Mouse (Mus musculus): Measurements from ENCODE around the gene Smim4. TPM values are rescaled to one million over a fixed set of nuclear protein-coding genes. Genes with fewer than 3 reads are reported as not detected.

Gene Smim4
- polyA plus RNA-seq, 1 experiment from 2014 or later, result 71.6 TPM

- 63% methylated on average over 10 of the region's 10 CpGs for WGBS
- Histone ChIP-seq H3K9ac (replicated peaks) (no peak overlapping the region), H3K4me1 (0 out of 2 replicates have a peak, but pooled peaks cover 5% of the 10 kb centered on the region), H3K27me3 (replicated peaks) (no peaks in the 10 kb centered on the region), H3K4me2 (peak overlapping the region; percentile 13; the same call in 1 of the 2 replicates), H3K36me3 (peaks cover 9% of the 10 kb centered on the region), H3K9me3 (replicated peaks) (no peaks in the 10 kb centered on the region), H3K4me3 (replicated peaks) (no peak overlapping the region), H3K27ac (replicated peaks) (no peak overlapping the region)
- no peak for ATAC-seq (ENCODE audit: low FRiP score)
Measured at GRCm38 (mm10) chr14:31165991-31166630, 37.4 kb upstream of the Smim4 start.

GRCm38 (mm10) chr14:31165458-31165857 lies 36.7 kb upstream of the Smim4 start:
- 0 out of 2 replicates have a peak, but pooled peaks cover 5% of the 10 kb centered on the region for H3K4me1 ChIP-seq
- 50% methylated on average over 7 of the region's 7 CpGs for WGBS
- H3K4me3 ChIP-seq (replicated peaks), result no peak overlapping the region
- H3K36me3 ChIP-seq, result peaks cover 2% of the 10 kb centered on the region
- H3K27me3 ChIP-seq (replicated peaks), result no peaks in the 10 kb centered on the region
- H3K4me2 ChIP-seq, result no peak overlapping the region
- ATAC-seq (ENCODE audit: low FRiP score), result no peak
- H3K9me3 ChIP-seq (replicated peaks), result no peaks in the 10 kb centered on the region
- no peak overlapping the region for H3K9ac ChIP-seq (replicated peaks)
- H3K27ac ChIP-seq (replicated peaks), result no peak overlapping the region

GRCm38 (mm10) chr14:31165010-31165409 lies 36.3 kb upstream of the Smim4 start:
- WGBS, result 66% methylated on average over 2 of the region's 2 CpGs
- Histone ChIP-seq H3K9ac (replicated peaks) (no peak overlapping the region), H3K27ac (replicated peaks) (no peak overlapping the region), H3K9me3 (replicated peaks) (no peaks in the 10 kb centered on the region), H3K27me3 (replicated peaks) (no peaks in the 10 kb centered on the region), H3K4me1 (0 out of 2 replicates have a peak, but pooled peaks cover 5% of the 10 kb centered on the region), H3K36me3 (no peaks in the 10 kb centered on the region), H3K4me3 (replicated peaks) (no peak overlapping the region), H3K4me2 (no peak overlapping the region)
- no peak for ATAC-seq (ENCODE audit: low FRiP score)

- Histone ChIP-seq H3K27ac (replicated peaks) (no peak overlapping the region), H3K27me3 (replicated peaks) (no peaks in the 10 kb centered on the region), H3K9ac (replicated peaks) (no peak overlapping the region), H3K9me3 (replicated peaks) (no peaks in the 10 kb centered on the region), H3K4me1 (0 out of 2 replicates have a peak, but pooled peaks cover 5% of the 10 kb centered on the region), H3K36me3 (no peaks in the 10 kb centered on the region), H3K4me3 (replicated peaks) (no peak overlapping the region), H3K4me2 (no peak overlapping the region)
- ATAC-seq (ENCODE audit: low FRiP score), result no peak
- WGBS, result 79% methylated on average over 8 of the region's 8 CpGs
Measured at GRCm38 (mm10) chr14:31164067-31164466, 35.3 kb upstream of the Smim4 start.

GRCm38 (mm10) chr14:31161638-31162037 lies 32.9 kb upstream of the Smim4 start:
- Histone ChIP-seq H3K9me3 (replicated peaks) (no peaks in the 10 kb centered on the region), H3K4me3 (replicated peaks) (no peak overlapping the region), H3K27ac (replicated peaks) (no peak overlapping the region), H3K4me1 (no peaks in the 10 kb centered on the region), H3K27me3 (replicated peaks) (no peaks in the 10 kb centered on the region), H3K9ac (replicated peaks) (no peak overlapping the region), H3K36me3 (no peaks in the 10 kb centered on the region), H3K4me2 (no peak overlapping the region)
- no peak for ATAC-seq (ENCODE audit: low FRiP score)
- 69% methylated on average over 10 of the region's 10 CpGs for WGBS

- no peaks in the 10 kb centered on the region for H3K4me1 ChIP-seq
- H3K9me3 ChIP-seq (replicated peaks), result no peaks in the 10 kb centered on the region
- H3K4me3 ChIP-seq (replicated peaks), result no peak overlapping the region
- no peak for ATAC-seq (ENCODE audit: low FRiP score)
- no peaks in the 10 kb centered on the region for H3K27me3 ChIP-seq (replicated peaks)
- H3K9ac ChIP-seq (replicated peaks), result no peak overlapping the region
- no peaks in the 10 kb centered on the region for H3K36me3 ChIP-seq
- no peak overlapping the region for H3K4me2 ChIP-seq
- WGBS, result 94% methylated on average over 7 of the region's 7 CpGs
- H3K27ac ChIP-seq (replicated peaks), result no peak overlapping the region
Measured at GRCm38 (mm10) chr14:31161191-31161590, 32.4 kb upstream of the Smim4 start.

- ATAC-seq (ENCODE audit: low FRiP score), result no peak
- no peak overlapping the region for H3K4me2 ChIP-seq
Measured at GRCm38 (mm10) chr14:31160196-31161150, 31.7 kb upstream of the Smim4 start.

GRCm38 (mm10) chr14:31145694-31146093 lies 16.9 kb upstream of the Smim4 start:
- ATAC-seq (ENCODE audit: low FRiP score), result no peak
- 91% methylated on average over 11 of the region's 11 CpGs for WGBS
- Histone ChIP-seq H3K27ac (replicated peaks) (no peak overlapping the region), H3K27me3 (replicated peaks) (no peaks in the 10 kb centered on the region), H3K4me1 (no peaks in the 10 kb centered on the region), H3K9me3 (replicated peaks) (no peaks in the 10 kb centered on the region), H3K36me3 (peaks cover 10% of the 10 kb centered on the region; the same call in 1 of the 2 replicates), H3K4me3 (replicated peaks) (no peak overlapping the region), H3K9ac (replicated peaks) (no peak overlapping the region), H3K4me2 (no peak overlapping the region)

More at GRCm38 (mm10) chr14:31160196-31161150, 31.7 kb upstream of the Smim4 start:
- Histone ChIP-seq H3K9ac (replicated peaks) (no peak overlapping the region), H3K4me3 (replicated peaks) (no peak overlapping the region), H3K4me1 (no peaks in the 10 kb centered on the region), H3K9me3 (replicated peaks) (no peaks in the 10 kb centered on the region), H3K27me3 (replicated peaks) (no peaks in the 10 kb centered on the region), H3K27ac (replicated peaks) (no peak overlapping the region), H3K36me3 (no peaks in the 10 kb centered on the region)
- 87% methylated on average over 27 of the region's 27 CpGs for WGBS

- WGBS, result 93% methylated on average over 14 of the region's 14 CpGs
- no peak overlapping the region for H3K4me2 ChIP-seq
- H3K9ac ChIP-seq (replicated peaks), result no peak overlapping the region
- H3K27ac ChIP-seq (replicated peaks), result no peak overlapping the region
- no peak for ATAC-seq (ENCODE audit: low FRiP score)
- no peak overlapping the region for H3K4me3 ChIP-seq (replicated peaks)
- peaks cover 47% of the 10 kb centered on the region for H3K36me3 ChIP-seq
- no peaks in the 10 kb centered on the region for H3K9me3 ChIP-seq (replicated peaks)
- no peaks in the 10 kb centered on the region for H3K4me1 ChIP-seq
- H3K27me3 ChIP-seq (replicated peaks), result no peaks in the 10 kb centered on the region
Measured at GRCm38 (mm10) chr14:31141011-31141410, 12.3 kb upstream of the Smim4 start.

GRCm38 (mm10) chr14:31140141-31140540 lies 11.4 kb upstream of the Smim4 start:
- ATAC-seq (ENCODE audit: low FRiP score), result no peak
- 92% methylated on average over 15 of the region's 15 CpGs for WGBS
- Histone ChIP-seq H3K27me3 (replicated peaks) (no peaks in the 10 kb centered on the region), H3K4me3 (replicated peaks) (no peak overlapping the region), H3K4me1 (no peaks in the 10 kb centered on the region), H3K36me3 (peaks cover 56% of the 10 kb centered on the region), H3K4me2 (no peak overlapping the region), H3K9ac (replicated peaks) (no peak overlapping the region), H3K9me3 (replicated peaks) (no peaks in the 10 kb centered on the region), H3K27ac (replicated peaks) (no peak overlapping the region)

GRCm38 (mm10) chr14:31139666-31140065 lies 10.9 kb upstream of the Smim4 start:
- H3K4me1 ChIP-seq, result peaks cover 2% of the 10 kb centered on the region
- H3K4me2 ChIP-seq, result no peak overlapping the region
- ATAC-seq (ENCODE audit: low FRiP score), result no peak
- no peak overlapping the region for H3K27ac ChIP-seq (replicated peaks)
- H3K27me3 ChIP-seq (replicated peaks), result no peaks in the 10 kb centered on the region
- no peak overlapping the region for H3K4me3 ChIP-seq (replicated peaks)
- H3K36me3 ChIP-seq, result peaks cover 56% of the 10 kb centered on the region
- 90% methylated on average over 12 of the region's 12 CpGs for WGBS
- no peak overlapping the region for H3K9ac ChIP-seq (replicated peaks)
- no peaks in the 10 kb centered on the region for H3K9me3 ChIP-seq (replicated peaks)
